Mouse (Mus musculus): ENCODE results near the gene Il17rc.

Gene Il17rc

DNA sequence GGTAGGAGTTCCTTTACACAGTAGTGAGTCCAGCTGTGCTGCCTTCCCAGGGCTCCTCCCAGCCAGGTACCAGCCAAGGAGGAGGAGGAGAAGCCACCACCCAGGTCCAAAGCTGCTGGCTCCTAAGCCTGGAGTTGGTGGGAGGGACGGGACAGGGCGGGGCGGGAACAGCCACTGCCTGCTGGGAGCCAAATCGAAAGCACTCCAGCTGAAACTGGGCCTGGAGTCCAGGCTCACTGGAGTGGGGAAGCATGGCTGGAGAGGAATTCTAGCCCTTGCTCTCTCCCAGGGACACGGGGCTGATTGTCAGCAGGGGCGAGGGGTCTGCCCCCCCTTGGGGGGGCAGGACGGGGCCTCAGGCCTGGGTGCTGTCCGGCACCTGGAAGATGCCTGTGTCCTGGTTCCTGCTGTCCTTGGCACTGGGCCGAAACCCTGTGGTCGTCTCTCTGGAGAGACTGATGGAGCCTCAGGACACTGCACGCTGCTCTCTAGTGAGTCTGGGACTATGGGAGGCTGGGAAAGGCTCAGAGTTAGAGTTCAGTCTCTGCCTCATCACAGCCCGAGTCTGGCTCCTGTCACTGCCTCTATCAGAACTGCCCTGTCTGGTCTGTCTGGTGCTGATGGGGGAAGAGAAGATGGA, at the start of gene Il17rc:
Gene Il17rc, plus strand, starts transcription at position 131 of the 640 bp plus-strand sequence.
- DNase-seq (ENCODE audit: low spot score) = peak; percentile 80

DNA sequence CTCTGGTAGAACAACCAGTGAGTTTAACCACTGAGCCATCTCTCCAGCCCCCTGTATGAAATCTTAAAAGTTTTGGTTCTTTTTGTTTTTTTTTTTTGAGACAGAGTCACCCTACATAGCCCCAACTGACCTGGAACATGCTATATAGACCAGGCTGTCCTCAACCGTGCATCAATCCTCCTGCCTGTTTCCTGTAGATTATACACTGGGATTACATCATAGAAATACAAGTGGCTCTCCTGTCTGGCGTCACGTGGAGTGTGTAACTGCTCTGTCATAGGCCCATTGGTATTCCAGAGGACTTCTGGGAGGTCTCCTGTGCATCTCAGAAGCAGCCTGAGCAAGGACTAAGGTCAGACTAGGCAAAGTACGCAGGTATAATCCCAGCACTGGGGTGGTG, 48.2 kb upstream of the Il17rc start:
- DNase-seq (ENCODE audit: low spot score) = no peak

DNA sequence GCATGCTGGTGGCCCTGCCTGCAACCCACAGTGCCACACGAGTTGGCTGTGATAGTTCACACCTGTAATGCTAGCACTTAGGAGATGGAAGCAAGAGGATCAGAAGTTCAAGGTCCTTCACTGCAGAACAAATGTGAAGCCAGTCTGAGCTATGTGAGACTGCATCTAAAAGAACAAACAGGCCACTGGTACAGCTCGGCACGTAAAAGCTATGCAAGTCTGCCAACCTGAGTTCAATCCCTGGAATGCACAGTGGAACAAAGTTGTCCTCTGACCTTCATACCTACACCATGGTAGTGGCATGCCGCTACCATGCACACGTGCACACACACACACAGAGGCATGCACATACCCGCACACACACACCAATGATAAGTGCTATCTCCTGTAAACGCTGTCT, 47.0 kb upstream of the Il17rc start:
- no peak for DNase-seq (ENCODE audit: low spot score)

DNA sequence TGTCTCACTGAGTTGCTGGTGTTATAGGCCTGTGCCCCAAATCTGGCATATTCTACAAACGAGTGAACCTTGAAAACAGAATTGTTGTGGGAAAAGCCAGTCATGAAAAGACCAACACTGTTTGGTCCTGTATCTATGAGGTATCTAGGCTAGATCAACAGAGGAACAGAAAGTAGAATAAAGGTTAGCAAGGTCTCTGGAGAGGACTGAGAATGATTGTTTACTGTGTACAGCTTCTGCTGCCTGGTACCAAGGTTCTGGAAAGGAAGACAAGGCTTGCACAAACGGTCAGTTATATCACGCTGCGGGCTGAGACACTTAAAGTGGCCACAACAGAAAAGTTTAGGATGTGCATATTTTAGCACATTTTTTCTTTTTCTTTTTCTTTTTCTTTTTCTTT, 44.5 kb upstream of the Il17rc start:
- DNase-seq (ENCODE audit: low spot score) = no peak

DNA sequence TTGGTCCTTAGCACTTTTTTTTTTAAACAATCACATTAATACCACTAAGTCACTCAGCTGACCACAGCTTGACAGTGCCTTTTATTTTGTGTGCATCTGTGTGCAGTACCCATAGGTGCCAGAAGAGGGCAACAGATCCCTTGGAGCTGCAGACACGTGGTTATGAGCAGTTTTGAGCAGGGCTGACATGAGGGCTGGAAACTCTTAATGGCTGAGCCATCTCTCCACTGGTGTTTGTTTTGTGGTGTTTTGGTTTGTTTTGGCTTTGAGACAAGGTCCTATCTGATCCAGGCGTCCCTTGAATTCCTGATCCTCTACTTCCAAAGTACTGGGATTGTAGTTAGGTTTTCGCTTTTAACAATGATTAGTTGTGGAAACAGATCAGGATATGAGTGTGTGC, 43.8 kb upstream of the Il17rc start:
- DNase-seq (ENCODE audit: low spot score) = peak; percentile 34

DNA sequence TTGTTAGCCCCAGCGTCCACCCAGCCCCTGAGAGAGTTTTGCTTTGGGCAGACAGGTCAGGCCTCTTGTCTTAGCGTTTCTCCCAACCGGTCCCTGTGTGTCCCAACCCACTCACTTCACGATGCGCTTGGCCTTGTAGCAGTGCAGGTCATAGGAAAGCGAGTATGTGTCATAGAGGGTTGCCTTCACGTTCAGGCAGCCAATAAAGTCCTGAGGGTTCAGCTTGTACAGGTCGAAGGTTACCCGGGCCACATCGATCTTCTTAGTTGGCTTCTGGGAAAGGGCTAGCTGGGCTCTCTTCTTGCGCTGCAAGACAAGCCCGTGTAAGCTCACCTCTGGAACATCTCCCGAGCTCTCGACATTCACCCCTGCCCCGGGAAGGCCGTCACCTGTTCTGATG, 43.2 kb upstream of the Il17rc start:
- no peak for DNase-seq (ENCODE audit: low spot score)

DNA sequence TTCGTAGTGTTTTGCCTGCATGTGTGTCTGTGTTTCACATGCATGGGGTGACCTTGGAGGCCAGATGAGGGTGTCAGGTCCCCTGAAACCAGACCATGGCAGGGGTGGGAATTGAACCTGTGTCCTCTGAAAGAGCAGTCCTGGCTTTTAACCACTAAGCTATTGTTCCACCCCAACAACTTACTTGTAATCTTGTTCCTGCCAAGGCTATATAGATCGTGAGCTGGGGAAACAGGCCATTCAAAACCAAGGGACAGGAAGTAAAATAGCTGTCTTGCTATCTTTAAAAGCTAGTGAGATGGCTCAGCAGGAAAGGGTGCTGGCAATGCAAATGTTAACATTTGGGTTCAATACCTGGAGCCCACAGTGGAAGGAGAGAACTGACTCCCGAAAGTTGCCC, 41.3 kb upstream of the Il17rc start:
- no peak for DNase-seq (ENCODE audit: low spot score)

DNA sequence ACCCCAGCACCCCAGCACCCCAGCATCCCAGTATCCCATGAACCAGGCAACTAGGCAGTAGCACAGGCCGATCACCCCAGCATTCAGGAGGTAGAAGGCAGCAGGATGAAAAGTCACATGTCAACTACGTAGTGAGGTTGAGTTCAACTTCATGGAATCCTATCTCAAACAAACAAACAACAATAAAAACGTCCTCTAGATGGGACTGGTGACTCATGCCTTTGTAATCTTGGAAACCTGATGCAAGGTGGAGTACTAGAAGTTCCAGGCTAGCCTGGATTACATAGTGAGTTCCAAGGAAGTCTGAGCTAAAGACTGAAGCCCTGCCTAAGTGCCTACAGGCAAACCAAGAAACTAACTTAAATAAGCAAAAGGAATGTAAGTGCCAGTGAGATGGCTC, 40.4 kb upstream of the Il17rc start:
- no peak for DNase-seq (ENCODE audit: low spot score)

DNA sequence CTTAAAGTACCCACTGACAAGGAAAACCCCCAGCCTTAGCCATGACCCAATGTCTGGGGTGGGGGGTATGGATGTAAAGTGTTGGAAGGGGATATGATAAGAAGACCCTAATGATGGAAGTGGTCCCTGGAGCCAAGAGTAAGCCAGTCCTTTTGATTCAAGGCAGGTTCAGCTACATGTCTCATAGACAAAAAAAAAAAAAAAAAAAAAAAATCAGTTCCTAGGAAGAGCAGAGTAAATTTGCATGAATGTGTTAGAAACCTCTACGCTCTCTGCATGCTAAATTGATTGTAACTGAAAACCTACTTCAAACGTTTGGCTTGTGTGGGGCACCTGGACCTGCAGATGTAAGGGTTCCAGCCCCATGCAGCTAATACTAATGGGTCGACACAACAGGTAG, 39.4 kb upstream of the Il17rc start:
- DNase-seq (ENCODE audit: low spot score) = no peak

DNA sequence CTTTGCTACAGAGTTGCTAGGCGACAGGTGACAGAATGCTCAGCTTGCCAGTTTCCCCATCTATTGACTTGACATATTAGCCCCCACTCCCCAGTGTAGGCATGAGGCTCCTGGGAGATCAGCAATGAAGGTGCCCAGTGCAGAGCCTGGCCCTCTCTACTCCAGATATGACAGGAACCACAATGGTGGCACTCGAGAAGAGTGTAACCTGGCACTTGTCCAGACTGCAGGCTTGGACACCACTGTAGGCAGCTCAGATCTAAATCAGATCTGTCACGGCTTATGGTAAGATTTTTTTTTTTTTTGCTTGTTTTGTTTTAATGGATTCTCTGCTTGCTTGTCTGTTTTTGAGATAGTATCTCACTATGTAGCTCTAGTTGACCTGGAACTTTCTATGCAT, 37.6 kb upstream of the Il17rc start:
- DNase-seq (ENCODE audit: low spot score) = no peak

DNA sequence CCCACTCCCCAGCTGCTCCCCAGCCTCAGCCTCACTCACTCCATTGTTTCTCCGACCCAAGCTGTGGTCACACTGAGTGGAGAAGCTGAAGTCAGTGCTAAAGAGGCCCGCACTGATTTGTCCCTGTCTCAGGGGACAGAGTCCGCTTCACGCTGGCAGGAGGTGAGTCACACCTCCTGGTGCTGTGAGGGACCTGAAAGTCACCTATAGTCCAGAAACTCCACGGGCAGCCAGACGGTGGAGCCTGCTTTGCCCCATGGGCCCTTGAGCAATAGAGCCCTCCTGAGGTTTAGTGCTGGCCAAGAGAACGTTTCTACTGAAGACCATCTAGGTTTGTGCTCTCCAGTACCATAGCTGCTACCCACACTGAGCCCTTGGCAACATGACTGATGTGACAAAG, 36.5 kb upstream of the Il17rc start:
- DNase-seq (ENCODE audit: low spot score) = no peak

DNA sequence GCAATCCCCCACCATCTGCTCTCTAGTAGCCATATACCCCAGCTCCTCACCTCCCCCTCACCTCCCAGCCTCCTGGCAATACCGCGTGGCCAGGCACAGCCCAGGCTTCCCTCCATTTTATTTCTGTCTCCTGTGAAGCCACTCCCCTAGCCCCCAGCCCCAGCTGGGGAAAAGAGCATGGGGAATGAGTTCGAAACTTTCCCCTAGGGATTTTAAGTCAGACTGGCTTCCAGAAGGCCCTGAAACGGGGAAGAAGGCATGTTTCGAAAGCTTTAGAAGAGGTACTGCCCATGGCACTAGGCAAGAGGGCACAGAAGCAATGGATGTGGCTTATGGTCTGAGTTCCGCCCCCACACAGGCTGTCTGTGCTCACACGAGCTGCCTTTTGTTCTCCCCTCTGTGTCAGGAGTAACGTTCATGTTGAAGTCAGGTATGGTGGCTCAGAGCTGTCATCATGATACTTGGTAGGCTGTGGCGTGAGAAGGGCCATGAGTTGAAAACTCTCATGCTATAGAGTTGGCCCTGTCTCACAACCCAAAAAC, 35.5 kb upstream of the Il17rc start, which contains the start of gene Cidec:
Gene Cidec, minus strand, starts transcription at position 97 of the 542 bp plus-strand sequence.
- DNase-seq (ENCODE audit: low spot score) = no peak

DNA sequence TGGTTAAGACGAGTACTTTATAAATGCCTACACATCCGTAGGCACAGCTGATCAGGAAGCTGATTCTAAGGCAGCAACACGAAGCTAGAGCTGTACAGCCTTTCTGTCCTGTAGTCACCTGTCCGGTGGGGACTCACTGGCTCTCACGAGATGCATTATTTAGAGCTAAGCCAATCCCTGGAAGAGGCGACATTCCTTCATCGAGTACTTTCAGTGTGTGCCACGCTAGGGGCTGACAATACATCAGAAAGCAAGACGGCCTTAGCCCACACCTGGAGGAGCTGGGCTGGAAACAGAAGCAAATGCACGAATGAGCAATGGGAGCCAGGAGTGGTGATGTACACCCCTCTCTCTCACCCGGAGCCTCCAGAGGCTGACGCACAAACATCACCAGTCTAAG, 34.1 kb upstream of the Il17rc start:
- DNase-seq (ENCODE audit: low spot score) = no peak

DNA sequence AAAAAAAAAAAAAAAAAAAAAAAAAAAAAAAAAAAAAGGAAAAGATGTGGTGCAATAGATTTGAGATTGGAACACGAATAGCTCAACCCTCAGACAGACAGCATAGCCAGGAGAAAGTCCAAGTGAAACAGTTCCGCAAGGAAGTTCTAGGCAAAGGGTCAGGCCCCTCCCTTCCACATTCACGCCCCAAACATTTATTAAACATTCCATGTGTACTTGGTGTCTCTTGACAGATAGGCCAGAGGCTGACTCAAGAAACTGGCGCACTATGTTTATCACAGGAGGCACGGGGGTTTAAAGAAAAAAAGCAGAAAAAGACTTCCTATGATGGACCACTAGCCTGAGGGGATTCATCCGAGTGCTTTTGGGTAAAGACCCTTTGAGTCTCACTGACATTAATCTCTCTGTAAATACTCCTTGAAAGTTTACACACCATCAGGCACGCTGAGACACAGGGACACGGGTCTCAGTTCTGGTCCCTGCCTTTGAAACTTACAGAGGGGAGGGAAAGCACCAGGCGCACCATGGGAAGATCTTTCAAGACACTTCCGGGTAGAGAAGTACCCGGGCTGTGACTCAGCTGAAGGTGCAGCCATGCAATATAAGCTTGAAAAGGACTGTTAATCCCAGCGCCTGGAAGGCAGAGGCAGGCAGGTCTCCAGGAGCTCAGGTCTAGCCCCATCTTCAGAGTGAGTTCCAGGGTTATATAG, 32.4 kb upstream of the Il17rc start:
- no peak for DNase-seq (ENCODE audit: low spot score)

DNA sequence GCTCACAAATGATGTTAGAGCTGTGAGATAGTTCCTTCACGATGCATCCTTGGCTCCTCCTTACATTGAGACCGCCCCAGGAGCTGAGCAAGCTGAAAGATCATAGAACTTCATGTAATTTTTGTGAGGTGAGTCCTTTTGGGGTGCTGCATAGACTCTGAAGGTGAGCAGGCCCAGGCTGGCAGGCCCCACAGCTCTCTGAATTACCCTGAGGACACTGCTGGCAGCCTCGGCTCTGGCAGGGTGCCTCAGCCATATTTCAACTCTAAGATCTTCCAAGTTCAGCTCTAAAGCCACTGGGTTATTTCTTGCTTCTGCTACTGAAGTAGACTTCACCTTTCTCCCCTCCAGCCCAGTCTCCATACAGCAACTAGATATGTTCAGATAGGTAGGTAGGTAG, 30.5 kb upstream of the Il17rc start:
- DNase-seq (ENCODE audit: low spot score) = no peak

DNA sequence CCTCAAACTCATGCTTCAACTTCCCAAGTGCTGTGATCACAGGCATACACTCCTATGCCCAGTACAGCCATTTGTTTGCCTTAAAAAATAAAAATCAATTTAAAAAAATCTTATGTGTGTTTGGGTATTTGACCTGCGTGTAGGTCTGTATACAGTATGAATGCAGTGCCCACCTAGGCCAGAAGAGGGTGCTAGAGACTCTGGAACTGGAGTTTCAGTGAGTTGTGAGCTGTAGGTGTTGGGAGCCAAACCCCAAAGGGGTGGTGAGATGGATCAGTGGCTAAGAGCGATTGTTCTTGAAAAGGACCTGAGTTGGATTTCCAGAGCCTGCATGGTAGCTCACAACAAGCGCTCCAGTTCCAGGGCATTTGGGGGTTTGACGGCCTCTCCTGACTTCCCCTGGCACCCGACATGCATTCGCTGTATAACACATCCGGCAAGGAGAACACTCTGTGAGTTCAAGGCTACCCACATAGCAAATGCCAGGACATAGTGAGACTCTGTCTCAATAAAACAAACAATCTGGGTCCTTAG, 30.0 kb upstream of the Il17rc start:
- peak; percentile 74 for DNase-seq (ENCODE audit: low spot score)

DNA sequence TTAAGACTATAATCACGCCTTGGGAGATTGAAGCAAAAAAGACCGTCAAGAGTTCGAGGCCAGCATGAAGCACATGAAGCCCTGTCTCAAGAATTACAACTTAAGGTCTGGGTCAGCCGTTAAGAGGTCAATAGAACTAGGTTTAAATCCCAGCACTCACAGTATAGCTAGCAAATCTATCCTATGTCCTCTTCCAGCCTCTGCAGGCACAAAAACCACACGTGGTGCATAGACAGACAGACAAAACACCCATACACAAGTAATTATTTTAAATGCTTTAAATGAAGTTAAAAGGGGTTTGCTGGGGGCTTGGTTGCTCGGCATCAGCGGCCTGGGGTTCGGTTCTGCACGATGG, 29.2 kb upstream of the Il17rc start:
- no peak for DNase-seq (ENCODE audit: low spot score)

DNA sequence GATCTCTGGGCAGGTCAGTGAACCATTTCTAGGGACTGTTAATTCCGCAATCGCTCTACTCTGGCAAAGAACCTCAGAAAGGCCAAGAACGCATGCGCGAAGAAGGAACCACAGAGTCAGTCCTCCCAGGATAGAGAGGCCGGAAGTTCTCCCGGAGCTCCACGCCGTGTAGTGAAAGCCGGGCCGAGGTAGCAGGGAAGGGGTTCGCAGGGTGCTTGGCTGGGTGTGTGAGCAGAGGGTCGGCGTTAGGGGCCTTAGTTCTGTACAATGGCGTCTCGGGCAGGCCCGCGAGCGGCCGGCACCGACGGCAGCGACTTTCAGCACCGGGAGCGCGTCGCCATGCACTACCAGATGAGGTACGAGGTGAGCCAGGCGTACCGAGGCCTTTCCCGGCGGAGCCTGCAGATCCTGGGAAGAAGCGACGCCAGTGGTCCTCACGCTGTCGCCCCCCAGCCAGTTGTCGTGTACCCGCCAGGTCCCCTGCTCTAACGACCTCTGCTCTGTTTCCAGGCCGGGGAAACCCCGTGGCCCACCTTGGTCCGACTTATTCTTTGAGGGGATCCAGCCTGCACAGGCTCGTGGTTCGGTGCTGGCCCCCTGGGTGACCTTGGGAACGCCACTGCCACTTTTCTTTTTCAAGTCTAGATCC, 28.7 kb upstream of the Il17rc start, which contains the start of gene Jagn1:
Gene Jagn1, plus strand, starts transcription at position 128 of the 649 bp plus-strand sequence.
- DNase-seq (ENCODE audit: low spot score) = peak; percentile 93

DNA sequence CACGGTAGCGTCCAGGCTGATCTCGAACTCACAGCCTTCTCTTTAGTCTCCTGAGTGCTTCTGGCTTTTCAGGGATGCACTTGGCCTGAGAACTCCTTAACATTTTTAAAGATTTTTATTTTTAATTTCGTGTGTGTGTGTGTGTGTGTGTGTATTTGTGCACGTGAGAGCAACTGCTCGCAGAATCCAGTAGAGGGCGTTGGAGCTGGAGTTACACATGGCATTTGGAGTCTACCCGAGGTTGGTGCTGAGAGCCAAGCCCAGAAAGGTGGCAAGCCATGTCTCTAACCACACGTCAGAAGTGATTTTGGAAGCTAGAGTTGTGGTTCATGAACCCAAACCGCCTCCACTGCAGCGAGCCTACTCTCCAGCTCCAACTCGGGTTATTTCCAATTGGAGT, 28.1 kb upstream of the Il17rc start:
- no peak for DNase-seq (ENCODE audit: low spot score)

DNA sequence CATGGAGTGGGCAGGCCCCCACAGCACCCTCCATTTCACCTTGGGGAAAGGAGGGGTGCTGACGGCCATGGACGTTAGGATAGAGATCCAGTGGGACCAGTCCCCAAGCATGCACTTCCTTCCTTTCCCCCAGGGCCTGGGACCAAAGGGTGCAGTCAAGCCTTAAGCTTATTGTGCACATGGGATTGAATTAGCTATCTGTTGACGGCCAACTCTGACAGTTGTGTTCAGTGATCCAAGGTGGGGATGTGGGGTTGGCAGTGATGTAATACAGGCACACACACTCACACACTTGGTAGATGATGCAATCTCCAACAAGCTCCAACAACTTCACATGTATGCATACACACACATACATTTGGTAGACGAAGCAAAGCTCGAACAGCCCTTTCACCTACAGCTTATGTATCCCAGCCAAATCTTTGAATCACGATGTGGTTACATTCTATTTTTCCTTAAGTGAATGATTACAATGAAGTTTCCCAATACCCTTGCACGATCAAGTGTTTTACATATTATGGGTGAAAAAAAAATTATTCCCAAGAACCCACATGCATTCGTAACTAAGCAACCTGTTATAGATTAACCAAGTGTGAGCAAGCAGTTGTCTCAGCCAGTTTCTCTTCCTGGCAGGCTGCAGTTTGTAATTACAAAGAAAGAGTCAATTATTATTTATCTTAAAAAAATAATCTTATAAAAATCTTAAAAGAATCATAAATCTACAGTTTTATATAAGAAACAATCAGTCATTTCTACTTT, 26.8 kb upstream of the Il17rc start:
- DNase-seq (ENCODE audit: low spot score) = no peak

DNA sequence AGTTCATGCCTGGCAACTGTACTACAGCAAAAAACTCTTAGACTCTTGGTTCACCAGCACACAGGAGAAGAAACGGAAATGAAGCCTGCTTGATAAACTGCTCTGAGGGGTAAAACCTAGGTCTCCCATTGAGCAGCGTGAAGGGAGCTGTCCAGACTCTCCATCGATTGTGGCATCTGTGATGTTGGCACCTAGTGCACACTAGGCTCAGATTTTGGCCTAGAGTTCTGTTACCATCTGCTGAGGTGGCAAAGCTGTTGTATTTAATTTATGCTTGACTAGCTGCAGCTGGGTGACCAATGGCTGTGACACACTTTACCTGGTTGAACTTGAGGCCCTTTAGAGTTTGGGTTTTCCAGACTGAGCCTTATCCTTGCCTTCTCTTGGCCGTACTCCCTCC, 23.6 kb upstream of the Il17rc start:
- DNase-seq (ENCODE audit: low spot score) = no peak

DNA sequence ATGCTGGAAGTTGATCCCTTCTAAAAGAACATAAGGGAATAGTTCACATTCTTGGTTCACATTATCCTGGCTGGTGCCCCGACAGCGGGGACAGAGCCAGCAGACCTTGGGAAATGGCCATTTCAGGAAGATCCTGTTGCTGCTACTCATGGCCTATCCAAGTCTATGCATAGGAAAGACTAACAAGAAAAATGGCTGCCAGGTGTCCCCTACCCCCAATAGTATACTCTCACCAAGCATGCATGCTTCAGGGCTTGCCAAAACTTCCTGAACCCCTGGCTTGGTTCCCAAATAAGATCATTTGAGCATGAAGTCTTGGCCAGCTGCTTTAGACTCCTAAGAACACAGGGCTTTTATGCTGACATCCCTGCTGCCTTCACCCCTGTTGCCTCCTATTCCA, 19.4 kb upstream of the Il17rc start:
- DNase-seq (ENCODE audit: low spot score) = no peak
